Mouse (Mus musculus): ENCODE data around the gene Sirt6. TPM values are rescaled to one million over a fixed set of nuclear protein-coding genes. Genes with fewer than 3 reads are reported as not detected.

The Sirt6 gene
- polyA plus RNA-seq, 1 experiment from 2014 or later: 52.3 TPM

DNA sequence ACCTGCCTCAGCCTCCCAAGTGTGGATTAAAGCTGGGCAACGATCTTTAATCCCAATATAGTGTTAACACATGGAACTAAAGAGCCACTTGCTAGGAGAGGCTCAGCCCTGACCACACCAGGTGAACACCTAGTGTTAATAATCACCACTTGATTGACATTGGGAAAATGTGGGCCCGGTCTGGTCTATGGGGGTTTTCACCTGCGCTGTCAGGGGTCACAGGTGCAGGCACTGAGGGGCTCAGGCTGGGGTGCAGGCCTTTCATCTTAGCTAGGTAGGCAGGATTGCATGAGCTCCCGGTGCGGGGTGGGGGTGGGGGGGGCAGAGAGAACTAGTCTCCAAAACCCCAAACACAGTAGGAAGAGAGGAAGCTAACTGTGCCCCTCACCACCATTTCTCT is 28.0 kb downstream of the Sirt6 start:
- Histone ChIP-seq H3K9me3 (replicated peaks; ENCODE audit: control insufficient read depth, low read length, poor library complexity, severe bottlenecking) (no peaks in the 10 kb centered on the region), H3K4me1 (ENCODE audit: control insufficient read depth, insufficient read depth, low read length) (peaks cover 39% of the 10 kb centered on the region), H3K9ac (ENCODE audit: low read depth, low read length) (no peak overlapping the region), H3K4me3 (ENCODE audit: low read depth, low read length) (no peak overlapping the region), H3K36me3 (ENCODE audit: control insufficient read depth, insufficient read depth, low read length) (no peaks in the 10 kb centered on the region), H3K27ac (ENCODE audit: low read length) (no peak overlapping the region), H3K27me3 (ENCODE audit: control insufficient read depth, insufficient read depth, low read depth, low read length) (peaks cover 14% of the 10 kb centered on the region), H3K4me2 (ENCODE audit: low read length) (no peak overlapping the region)
- no peak for ATAC-seq
- 86% methylated on average over 5 of the region's 5 CpGs for WGBS

- H3K4me3 ChIP-seq (ENCODE audit: low read depth, low read length): no peak overlapping the region
- no peak overlapping the region for H3K9ac ChIP-seq (ENCODE audit: low read depth, low read length)
- H3K27me3 ChIP-seq (ENCODE audit: control insufficient read depth, insufficient read depth, low read depth, low read length): peaks cover 21% of the 10 kb centered on the region
- H3K4me2 ChIP-seq (ENCODE audit: low read length): no peak overlapping the region
- no peak overlapping the region for H3K27ac ChIP-seq (ENCODE audit: low read length)
- 63% methylated on average over 6 of the region's 6 CpGs for WGBS
- H3K36me3 ChIP-seq (ENCODE audit: control insufficient read depth, insufficient read depth, low read length): no peaks in the 10 kb centered on the region
- H3K4me1 ChIP-seq (ENCODE audit: control insufficient read depth, insufficient read depth, low read length): peaks cover 39% of the 10 kb centered on the region
- ATAC-seq: no peak
- no peaks in the 10 kb centered on the region for H3K9me3 ChIP-seq (replicated peaks; ENCODE audit: control insufficient read depth, low read length, poor library complexity, severe bottlenecking)
Observed at GRCm38 (mm10) chr10:81598871-81599270, 28.7 kb downstream of the Sirt6 start.

- Histone ChIP-seq H3K36me3 (ENCODE audit: control insufficient read depth, insufficient read depth, low read length) (no peaks in the 10 kb centered on the region), H3K4me2 (ENCODE audit: low read length) (no peak overlapping the region), H3K27me3 (ENCODE audit: control insufficient read depth, insufficient read depth, low read depth, low read length) (peaks cover 24% of the 10 kb centered on the region), H3K4me3 (ENCODE audit: low read depth, low read length) (no peak overlapping the region), H3K9me3 (replicated peaks; ENCODE audit: control insufficient read depth, low read length, poor library complexity, severe bottlenecking) (no peaks in the 10 kb centered on the region), H3K9ac (ENCODE audit: low read depth, low read length) (no peak overlapping the region), H3K4me1 (ENCODE audit: control insufficient read depth, insufficient read depth, low read length) (peaks cover 39% of the 10 kb centered on the region), H3K27ac (ENCODE audit: low read length) (no peak overlapping the region)
- WGBS: 49% methylated on average over 3 of the region's 3 CpGs
- no peak for ATAC-seq
Observed at GRCm38 (mm10) chr10:81598342-81598741, 29.3 kb downstream of the Sirt6 start.

- H3K9me3 ChIP-seq (replicated peaks; ENCODE audit: control insufficient read depth, low read length, poor library complexity, severe bottlenecking): no peaks in the 10 kb centered on the region
- 2% methylated on average over 11 of the region's 12 CpGs for WGBS
- no peaks in the 10 kb centered on the region for H3K36me3 ChIP-seq (ENCODE audit: control insufficient read depth, insufficient read depth, low read length)
- peak overlapping the region; percentile 58; the same call in 1 of the 2 replicates for H3K27ac ChIP-seq (ENCODE audit: low read length)
- peak overlapping the region; percentile 41; the same call in 1 of the 2 replicates for H3K4me2 ChIP-seq (ENCODE audit: low read length)
- no peak for ATAC-seq
- H3K4me1 ChIP-seq (ENCODE audit: control insufficient read depth, insufficient read depth, low read length): peaks cover 33% of the 10 kb centered on the region
- H3K27me3 ChIP-seq (ENCODE audit: control insufficient read depth, insufficient read depth, low read depth, low read length): peaks cover 30% of the 10 kb centered on the region
- peak overlapping the region; percentile 50; the same call in 1 of the 2 replicates for H3K9ac ChIP-seq (ENCODE audit: low read depth, low read length)
- no peak overlapping the region for H3K4me3 ChIP-seq (ENCODE audit: low read depth, low read length)
Observed at GRCm38 (mm10) chr10:81597137-81597950, 30.3 kb downstream of the Sirt6 start.

GRCm38 (mm10) chr10:81596611-81597010 is 31.0 kb downstream of the Sirt6 start:
- Histone ChIP-seq H3K27ac (ENCODE audit: low read length) (peak overlapping the region; percentile 47; the same call in 1 of the 2 replicates), H3K4me2 (ENCODE audit: low read length) (peak overlapping the region; percentile 41), H3K9ac (ENCODE audit: low read depth, low read length) (peak overlapping the region; percentile 50), H3K36me3 (ENCODE audit: control insufficient read depth, insufficient read depth, low read length) (no peaks in the 10 kb centered on the region), H3K4me3 (ENCODE audit: low read depth, low read length) (no peak overlapping the region), H3K9me3 (replicated peaks; ENCODE audit: control insufficient read depth, low read length, poor library complexity, severe bottlenecking) (no peaks in the 10 kb centered on the region), H3K27me3 (ENCODE audit: control insufficient read depth, insufficient read depth, low read depth, low read length) (peaks cover 30% of the 10 kb centered on the region), H3K4me1 (ENCODE audit: control insufficient read depth, insufficient read depth, low read length) (peaks cover 31% of the 10 kb centered on the region)
- under 1% methylated on average over 10 of the region's 10 CpGs for WGBS
- ATAC-seq: no peak

DNA sequence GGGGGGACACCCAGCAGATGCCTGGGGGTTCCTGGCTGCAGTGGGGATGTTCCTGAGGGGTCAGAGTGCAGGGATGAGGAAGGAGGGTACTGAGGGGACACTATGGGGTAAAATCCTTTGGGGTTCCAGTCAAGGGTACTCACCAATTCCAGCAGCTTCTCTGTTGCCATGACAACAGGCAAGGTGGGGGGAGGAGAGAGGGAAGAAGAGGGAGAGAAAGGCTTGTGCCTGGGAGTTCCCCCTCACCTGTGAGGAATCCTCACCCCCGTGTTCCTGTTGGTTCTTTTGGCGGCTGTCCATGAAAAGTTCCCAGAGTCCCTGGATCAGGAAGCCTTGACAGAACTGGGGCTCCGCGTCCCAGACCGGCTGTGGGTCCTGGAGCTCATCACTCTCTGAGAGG is 32.0 kb downstream of the Sirt6 start:
- Histone ChIP-seq H3K4me1 (ENCODE audit: control insufficient read depth, insufficient read depth, low read length) (peaks cover 23% of the 10 kb centered on the region), H3K27me3 (ENCODE audit: control insufficient read depth, insufficient read depth, low read depth, low read length) (peaks cover 30% of the 10 kb centered on the region), H3K9me3 (replicated peaks; ENCODE audit: control insufficient read depth, low read length, poor library complexity, severe bottlenecking) (no peaks in the 10 kb centered on the region), H3K4me3 (ENCODE audit: low read depth, low read length) (no peak overlapping the region), H3K9ac (ENCODE audit: low read depth, low read length) (no peak overlapping the region), H3K27ac (ENCODE audit: low read length) (no peak overlapping the region), H3K4me2 (ENCODE audit: low read length) (no peak overlapping the region), H3K36me3 (ENCODE audit: control insufficient read depth, insufficient read depth, low read length) (no peaks in the 10 kb centered on the region)
- ATAC-seq: no peak
- WGBS: 46% methylated on average over 5 of the region's 5 CpGs

- H3K27ac ChIP-seq (ENCODE audit: low read length): no peak overlapping the region
- peaks cover 29% of the 10 kb centered on the region for H3K27me3 ChIP-seq (ENCODE audit: control insufficient read depth, insufficient read depth, low read depth, low read length)
- H3K4me3 ChIP-seq (ENCODE audit: low read depth, low read length): no peak overlapping the region
- H3K4me2 ChIP-seq (ENCODE audit: low read length): no peak overlapping the region
- no peak overlapping the region for H3K9ac ChIP-seq (ENCODE audit: low read depth, low read length)
- no peaks in the 10 kb centered on the region for H3K9me3 ChIP-seq (replicated peaks; ENCODE audit: control insufficient read depth, low read length, poor library complexity, severe bottlenecking)
- no peaks in the 10 kb centered on the region for H3K36me3 ChIP-seq (ENCODE audit: control insufficient read depth, insufficient read depth, low read length)
- 75% methylated on average over 18 of the region's 18 CpGs for WGBS
- no peak for ATAC-seq
- H3K4me1 ChIP-seq (ENCODE audit: control insufficient read depth, insufficient read depth, low read length): peaks cover 21% of the 10 kb centered on the region
Observed at GRCm38 (mm10) chr10:81593935-81594334, 33.7 kb downstream of the Sirt6 start.

DNA sequence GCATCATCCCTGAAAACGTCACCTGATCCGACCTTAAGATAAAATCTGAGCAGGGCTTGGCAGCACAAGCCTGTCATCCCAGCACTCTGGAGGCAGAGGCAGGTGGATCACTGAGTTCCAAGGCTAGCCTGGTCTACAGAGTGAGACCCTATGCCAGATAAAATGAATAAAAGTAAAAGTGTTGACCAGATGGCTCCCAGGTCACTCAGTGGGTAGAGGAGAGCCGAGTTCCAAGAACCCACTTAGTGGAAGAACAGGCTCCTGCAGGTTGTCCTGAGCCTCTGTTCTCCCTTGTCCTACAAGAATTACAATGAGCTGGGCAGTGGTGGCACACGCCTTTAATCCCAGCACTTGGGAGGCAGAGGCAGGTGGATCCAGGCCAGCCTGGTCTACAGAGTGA is 34.4 kb downstream of the Sirt6 start:
- WGBS: 73% methylated on average over 4 of the region's 4 CpGs
- H3K4me2 ChIP-seq (ENCODE audit: low read length): no peak overlapping the region
- H3K36me3 ChIP-seq (ENCODE audit: control insufficient read depth, insufficient read depth, low read length): no peaks in the 10 kb centered on the region
- H3K27me3 ChIP-seq (ENCODE audit: control insufficient read depth, insufficient read depth, low read depth, low read length): peaks cover 29% of the 10 kb centered on the region
- H3K4me1 ChIP-seq (ENCODE audit: control insufficient read depth, insufficient read depth, low read length): peaks cover 21% of the 10 kb centered on the region
- no peak overlapping the region for H3K4me3 ChIP-seq (ENCODE audit: low read depth, low read length)
- no peak for ATAC-seq
- H3K9ac ChIP-seq (ENCODE audit: low read depth, low read length): no peak overlapping the region
- H3K9me3 ChIP-seq (replicated peaks; ENCODE audit: control insufficient read depth, low read length, poor library complexity, severe bottlenecking): no peaks in the 10 kb centered on the region
- no peak overlapping the region for H3K27ac ChIP-seq (ENCODE audit: low read length)

DNA sequence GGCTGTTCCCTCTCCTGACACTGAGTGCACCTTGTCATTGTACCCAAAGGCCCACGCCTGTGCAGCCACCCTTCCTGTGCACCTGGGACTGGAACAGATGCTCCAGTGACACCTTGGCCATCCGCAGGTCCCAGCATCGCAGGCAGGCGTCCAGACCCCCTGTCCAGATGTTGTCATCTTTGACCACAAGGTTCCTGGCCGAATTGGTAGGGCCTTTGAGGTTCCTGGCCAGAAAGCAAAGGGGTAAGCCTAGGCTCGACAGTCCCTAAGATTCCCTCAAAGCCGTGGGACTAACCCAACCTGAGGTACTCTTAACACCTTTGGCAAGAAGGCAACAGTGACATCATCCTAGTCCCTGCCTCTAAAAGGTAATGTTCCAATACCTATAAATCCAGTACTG is 35.0 kb downstream of the Sirt6 start:
- Histone ChIP-seq H3K4me2 (ENCODE audit: low read length) (no peak overlapping the region), H3K9me3 (replicated peaks; ENCODE audit: control insufficient read depth, low read length, poor library complexity, severe bottlenecking) (no peaks in the 10 kb centered on the region), H3K27me3 (ENCODE audit: control insufficient read depth, insufficient read depth, low read depth, low read length) (peaks cover 29% of the 10 kb centered on the region), H3K4me3 (ENCODE audit: low read depth, low read length) (no peak overlapping the region), H3K36me3 (ENCODE audit: control insufficient read depth, insufficient read depth, low read length) (0 out of 2 replicates have a peak, but pooled peaks cover 3% of the 10 kb centered on the region), H3K9ac (ENCODE audit: low read depth, low read length) (no peak overlapping the region), H3K4me1 (ENCODE audit: control insufficient read depth, insufficient read depth, low read length) (peaks cover 21% of the 10 kb centered on the region), H3K27ac (ENCODE audit: low read length) (no peak overlapping the region)
- no peak for ATAC-seq
- 84% methylated on average over 7 of the region's 7 CpGs for WGBS
